In the genomic region with DNA sequence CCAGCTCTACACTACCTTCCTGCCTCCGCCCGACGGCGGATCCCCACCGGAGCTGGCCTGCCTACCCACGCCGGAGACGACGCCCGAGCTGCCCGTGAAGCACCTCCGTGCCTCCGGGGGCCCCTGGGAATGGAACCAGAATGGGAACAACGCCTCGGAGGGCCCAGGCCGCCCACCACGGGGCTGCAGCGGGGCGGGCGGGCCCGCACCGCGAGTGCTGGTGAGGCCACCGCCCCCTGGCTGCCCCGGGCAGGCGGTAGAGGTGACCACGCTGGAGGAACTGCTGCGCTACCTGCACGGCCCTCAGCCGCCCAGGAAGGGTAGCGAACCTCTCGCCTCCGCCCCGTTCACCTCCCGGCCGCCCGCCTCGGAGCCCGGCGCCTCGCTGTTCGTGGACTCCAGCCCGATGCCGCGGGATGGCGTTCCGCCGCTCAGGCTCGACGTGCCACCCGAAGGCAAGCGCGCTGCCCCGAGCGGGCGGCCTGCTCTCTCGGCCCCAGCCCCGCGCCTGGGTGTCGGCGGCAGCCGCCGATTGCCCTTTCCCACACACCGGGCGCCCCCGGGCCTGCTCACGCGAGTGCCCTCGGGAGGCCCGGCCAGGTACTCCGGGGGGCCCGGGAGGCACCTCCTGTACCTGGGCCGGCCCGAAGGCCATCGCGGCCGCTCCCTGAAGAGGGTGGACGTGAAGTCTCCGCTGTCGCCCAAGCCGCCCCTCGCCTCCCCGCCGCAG, we compare ENCODE assay signal across 7 mouse cellular contexts. TPM values are rescaled to one million over a fixed set of nuclear protein-coding genes. Genes with fewer than 3 reads are reported as not detected.
DNase-seq lines count a peak whose midpoint lies in the region; ATAC-seq and TF ChIP-seq lines count a peak whose summit lies in the region.

No protein-coding gene starts in this region.

- peak overlapping the region; percentile 59 for H3K9ac ChIP-seq in lung, embryonic 16.5 days (ENCODE audit: low read length)
- H3K9ac ChIP-seq in forebrain, embryonic 14.5 days (ENCODE audit: low read length), result no peak overlapping the region; the same call in 1 of the 2 replicates

- ATAC-seq in lung, embryonic 16.5 days (ENCODE audit: low read depth), result peak; percentile 24
- ATAC-seq in forebrain, embryonic 14.5 days, result peak; percentile 16

- peaks cover 13% of the 10 kb centered on the region; the same call in 1 of the 2 replicates for H3K4me1 ChIP-seq in lung, embryonic 16.5 days (replicated peaks; ENCODE audit: control insufficient read depth, insufficient read depth, low read length)
- peaks cover 7% of the 10 kb centered on the region; the same call in 1 of the 2 replicates for H3K4me1 ChIP-seq in forebrain, embryonic 14.5 days (ENCODE audit: control insufficient read depth, insufficient read depth, low read length)
- H3K4me1 ChIP-seq in small intestine, adult 2 months (ENCODE audit: control insufficient read depth, insufficient read depth, insufficient read length, low read length), result peaks cover 3% of the 10 kb centered on the region

- TF ChIP-seq POLR2A in small intestine, adult 2 months (IDR thresholded peaks at IDR 0.05; ENCODE audit: low read depth, low read length), result no peak

- H3K36me3 ChIP-seq in lung, embryonic 16.5 days (ENCODE audit: control insufficient read depth, insufficient read depth, low read length), result peaks cover 4% of the 10 kb centered on the region; the same call in 1 of the 2 replicates
- H3K36me3 ChIP-seq in forebrain, embryonic 14.5 days (ENCODE audit: control insufficient read depth, insufficient read depth, low read length), result peaks cover 63% of the 10 kb centered on the region
- H3K36me3 ChIP-seq in small intestine, adult 2 months (ENCODE audit: control insufficient read depth, insufficient read depth, low read length), result no peaks in the 10 kb centered on the region

- WGBS in lung, embryonic 16.5 days, result 23% methylated on average over 78 of the region's 84 CpGs
- 15% methylated on average over 83 of the region's 84 CpGs for WGBS in forebrain, embryonic 14.5 days
- WGBS in small intestine, adult 2 months, result 31% methylated on average over 84 of the region's 84 CpGs

- intact Hi-C loops in left cerebral cortex, postnatal 25 days (cut with DNase I), result no loop called here

- TF ChIP-seq CTCF in small intestine, adult 2 months (IDR thresholded peaks at IDR 0.05; ENCODE audit: extremely low read depth, insufficient read length, insufficient replicate concordance, low read depth, low read length), result no peak

- no peak overlapping the region for H3K27ac ChIP-seq in lung, embryonic 16.5 days (ENCODE audit: low read length)
- H3K27ac ChIP-seq in forebrain, embryonic 14.5 days (ENCODE audit: low read depth, low read length), result no peak overlapping the region
- H3K27ac ChIP-seq in small intestine, adult 2 months (ENCODE audit: insufficient read depth, low read depth, low read length), result no peak overlapping the region

- peak overlapping the region; percentile 47 for H3K4me3 ChIP-seq in lung, embryonic 16.5 days (ENCODE audit: low read length)
- H3K4me3 ChIP-seq in forebrain, embryonic 14.5 days (ENCODE audit: low read depth, low read length), result no peak overlapping the region
- H3K4me3 ChIP-seq in small intestine, adult 2 months (ENCODE audit: low read depth, low read length), result peak overlapping the region; percentile 50

- no peak for DNase-seq in lung, postnatal 14 days
- DNase-seq in forebrain, embryonic 14.5 days (ENCODE audit: low spot score), result no peak
- peak; percentile 23 for DNase-seq in kidney, postnatal 14 days
- DNase-seq in left cerebral cortex, postnatal 25 days (ENCODE audit: low spot score in 2 of 2), result no peak
- no peak for DNase-seq in adrenal gland, postnatal 14 days

- H3K4me2 ChIP-seq in lung, embryonic 16.5 days (ENCODE audit: low read depth, low read length), result peak overlapping the region; percentile 62
- no peak overlapping the region for H3K4me2 ChIP-seq in forebrain, embryonic 14.5 days (ENCODE audit: low read length)

- H3K9me3 ChIP-seq in lung, embryonic 16.5 days (ENCODE audit: control insufficient read depth, low read length), result no peaks in the 10 kb centered on the region
- no peaks in the 10 kb centered on the region for H3K9me3 ChIP-seq in forebrain, embryonic 14.5 days (replicated peaks; ENCODE audit: control insufficient read depth, low read length)

- peaks cover 28% of the 10 kb centered on the region for H3K27me3 ChIP-seq in lung, embryonic 16.5 days (ENCODE audit: control insufficient read depth, insufficient read depth, low read depth, low read length)
- H3K27me3 ChIP-seq in forebrain, embryonic 14.5 days (replicated peaks; ENCODE audit: control insufficient read depth, insufficient read depth, low read length), result peaks cover 42% of the 10 kb centered on the region
- peaks cover 25% of the 10 kb centered on the region for H3K27me3 ChIP-seq in small intestine, adult 2 months (ENCODE audit: control insufficient read depth, insufficient read depth, low read length)

RNA-seq across cellular contexts. Expression of gene Sema6c, which starts 12.4 kb away (rescaled TPM):
- 3.2 and 4.1 TPM in 2 replicates for polyA plus RNA-seq in lung, embryonic 16.5 days (2015; fragmentation: Nextera tagmentation; extraction: Ambion mirVana)
- 22.8 and 25.2 TPM in 2 replicates for polyA plus RNA-seq in forebrain, embryonic 14.5 days (2014; fragmentation: Nextera tagmentation; extraction: Ambion mirVana)
- 2.1 and 4.6 TPM in 2 replicates for polyA plus RNA-seq in small intestine, adult 2 months (2012; rRNA removed)
- 10 to 100 TPM; 24.7 to 25.3 TPM for total RNA-seq in left cerebral cortex, postnatal 25 days (2021)
- total RNA-seq in adrenal gland, postnatal 14 days (2021), result 2.8 and 5.4 TPM in 2 replicates

RNA-seq across cellular contexts. Expression of gene Tnfaip8l2, which starts 30.5 kb away (rescaled TPM):
- polyA plus RNA-seq in lung, embryonic 16.5 days (2015; fragmentation: Nextera tagmentation; extraction: Ambion mirVana), result 4.0 and 5.4 TPM in 2 replicates
- 2.6 and 2.9 TPM in 2 replicates for polyA plus RNA-seq in forebrain, embryonic 14.5 days (2014; fragmentation: Nextera tagmentation; extraction: Ambion mirVana)
- 8.6 and 52.3 TPM in 2 replicates for polyA plus RNA-seq in small intestine, adult 2 months (2012; rRNA removed)
- total RNA-seq in left cerebral cortex, postnatal 25 days (2021), result 1 to 10 TPM; 2.6 to 3.2 TPM
- total RNA-seq in adrenal gland, postnatal 14 days (2021), result 1.7 and 7.8 TPM in 2 replicates

RNA-seq across cellular contexts. Expression of gene Lysmd1, which starts 38.8 kb away (rescaled TPM):
- polyA plus RNA-seq in lung, embryonic 16.5 days (2015; fragmentation: Nextera tagmentation; extraction: Ambion mirVana), result 16.2 and 16.9 TPM in 2 replicates
- polyA plus RNA-seq in forebrain, embryonic 14.5 days (2014; fragmentation: Nextera tagmentation; extraction: Ambion mirVana), result 31.4 and 31.8 TPM in 2 replicates
- polyA plus RNA-seq in small intestine, adult 2 months (2012; rRNA removed), result 1.8 and 5.0 TPM in 2 replicates
- 10 to 100 TPM; 16.8 to 18.1 TPM for total RNA-seq in left cerebral cortex, postnatal 25 days (2021)
- total RNA-seq in adrenal gland, postnatal 14 days (2021), result 9.0 and 11.3 TPM in 2 replicates

RNA-seq across cellular contexts. Expression of gene Scnm1, which starts 38.9 kb away (rescaled TPM):
- polyA plus RNA-seq in lung, embryonic 16.5 days (2015; fragmentation: Nextera tagmentation; extraction: Ambion mirVana), result 69.9 and 79.0 TPM in 2 replicates
- polyA plus RNA-seq in forebrain, embryonic 14.5 days (2014; fragmentation: Nextera tagmentation; extraction: Ambion mirVana), result 99.6 and 107 TPM in 2 replicates
- 15.3 and 34.3 TPM in 2 replicates for polyA plus RNA-seq in small intestine, adult 2 months (2012; rRNA removed)
- 10 to 100 TPM; 42.1 to 46.2 TPM for total RNA-seq in left cerebral cortex, postnatal 25 days (2021)
- 39.8 and 43.6 TPM in 2 replicates for total RNA-seq in adrenal gland, postnatal 14 days (2021)

RNA-seq across cellular contexts. Expression of gene Gabpb2, which starts 45.0 kb away (rescaled TPM):
- 10.0 and 10.2 TPM in 2 replicates for polyA plus RNA-seq in lung, embryonic 16.5 days (2015; fragmentation: Nextera tagmentation; extraction: Ambion mirVana)
- 4.0 and 4.3 TPM in 2 replicates for polyA plus RNA-seq in forebrain, embryonic 14.5 days (2014; fragmentation: Nextera tagmentation; extraction: Ambion mirVana)
- polyA plus RNA-seq in small intestine, adult 2 months (2012; rRNA removed), result 2.9 and 7.4 TPM in 2 replicates
- 1 to 10 TPM; 7.5 to 8.9 TPM for total RNA-seq in left cerebral cortex, postnatal 25 days (2021)
- total RNA-seq in adrenal gland, postnatal 14 days (2021), result 22.6 and 26.4 TPM in 2 replicates
